Mouse (Mus musculus): ENCODE data around the gene Pfdn5.

Pfdn5 gene

DNA sequence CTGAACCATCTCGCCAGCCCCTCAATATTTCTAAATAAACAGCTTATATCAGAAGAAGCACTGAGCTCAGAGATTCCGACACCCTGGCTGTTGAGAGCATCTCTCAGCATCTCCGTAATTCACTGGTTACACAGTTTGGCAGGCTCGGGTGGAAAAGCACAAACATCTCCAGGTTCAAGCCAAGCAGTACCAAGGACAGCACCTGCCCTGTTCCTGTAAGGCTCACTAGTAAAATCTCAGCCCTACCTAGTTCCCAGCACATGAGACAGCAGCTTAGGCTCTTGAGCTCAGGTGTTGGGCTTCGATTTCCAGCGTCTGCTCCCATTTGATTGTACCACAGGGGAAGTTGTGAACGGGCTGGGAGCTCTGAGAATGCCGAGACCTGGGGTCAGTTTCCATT is 9.3 kb downstream of the Pfdn5 start:
- in situ Hi-C loops (cut with MboI, MseI): loop anchor here in 1 of 2 experiments (5.0 kb wide), 2 partner anchors 33 to 37 kb away; no protein-coding TSS in a partner anchor

DNA sequence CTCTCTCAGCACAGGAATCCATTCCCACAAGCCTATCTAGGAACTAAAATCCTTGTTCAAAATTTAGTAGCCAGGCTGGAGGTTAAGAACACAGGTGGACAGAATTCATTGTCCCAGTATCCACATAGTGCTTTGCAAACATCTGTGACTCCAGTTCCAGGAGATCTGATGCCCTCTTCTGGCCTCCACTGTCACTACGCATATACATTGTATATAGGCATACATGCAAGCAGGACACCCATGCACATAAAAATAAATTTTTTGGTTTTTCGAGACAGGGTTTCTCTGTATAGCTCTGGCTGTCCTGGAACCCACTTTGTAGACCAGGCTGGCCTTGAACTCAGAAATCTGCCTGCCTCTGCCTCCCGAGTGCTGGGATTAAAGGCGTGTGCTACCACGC is 10.0 kb downstream of the Pfdn5 start:
- in situ Hi-C loops (cut with MboI, MseI): loop anchor here in 1 of 2 experiments (5.0 kb wide), 2 partner anchors 34 to 36 kb away; no protein-coding TSS in a partner anchor

DNA sequence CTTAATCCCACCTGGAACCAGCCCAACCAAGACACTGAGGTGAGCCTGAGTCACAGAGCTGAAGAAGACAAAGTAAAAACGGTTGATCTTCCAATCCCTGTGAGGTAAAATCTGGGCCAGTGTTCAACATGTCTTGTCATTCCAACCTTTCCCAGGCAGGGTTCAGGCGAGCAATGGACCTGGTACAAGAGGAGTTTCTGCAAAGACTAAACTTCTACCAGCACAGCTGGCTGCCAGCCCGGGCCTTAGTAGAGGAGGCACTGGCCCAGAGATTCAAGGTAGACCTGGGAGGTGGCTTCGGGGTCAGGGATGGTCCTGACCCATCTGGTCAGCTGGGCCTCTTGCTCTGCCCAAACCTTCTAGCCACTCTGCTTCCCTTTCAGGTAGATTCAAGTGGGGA is 11.0 kb downstream of the Pfdn5 start:
- in situ Hi-C loops (cut with MboI, MseI): loop anchor here in 1 of 2 experiments (5.0 kb wide), 2 partner anchors 35 kb away; no protein-coding TSS in a partner anchor

DNA sequence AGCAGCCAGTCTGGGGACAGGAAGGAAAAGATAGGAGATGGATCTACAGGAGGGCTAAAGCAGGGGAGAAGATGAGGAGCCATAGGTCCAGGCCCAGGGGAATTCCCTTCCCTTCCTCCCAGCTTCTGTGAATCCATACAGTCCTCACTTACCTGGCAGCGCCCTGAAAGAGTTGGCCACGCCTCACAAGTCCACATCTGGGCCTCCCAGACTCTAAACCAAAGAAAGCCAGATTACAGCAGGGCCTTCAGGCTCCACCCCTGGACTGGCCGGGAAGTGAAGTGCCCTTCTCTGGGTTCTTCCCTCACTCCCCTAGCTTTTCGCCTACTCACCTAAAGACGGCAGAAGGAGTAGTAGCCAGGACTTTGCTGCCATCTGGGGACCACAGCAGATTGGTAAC is 13.7 kb downstream of the Pfdn5 start:
- in situ Hi-C loops (cut with MboI, MseI): loop anchor here in 1 of 2 experiments (5.0 kb wide), 2 partner anchors 33 to 37 kb away; no protein-coding TSS in a partner anchor

DNA sequence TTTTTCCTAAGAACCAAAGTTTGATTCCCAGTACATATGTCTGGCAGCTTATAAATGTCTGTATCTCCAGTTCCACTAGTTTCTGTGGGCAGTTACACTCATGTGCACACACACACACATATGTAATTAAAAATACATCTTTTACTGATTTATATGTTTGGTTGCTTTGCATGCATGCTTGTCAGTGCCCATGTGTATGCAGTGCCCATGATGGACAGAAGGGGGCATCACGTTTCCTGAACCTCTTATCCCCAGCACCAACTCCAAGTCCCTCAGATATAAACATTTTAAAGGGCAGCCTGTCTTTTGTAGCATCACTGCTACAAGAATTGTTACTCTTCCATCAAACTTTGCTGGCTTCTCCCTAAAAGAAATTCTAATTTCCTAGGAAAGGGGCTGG is 15.7 kb downstream of the Pfdn5 start:
- in situ Hi-C loops (cut with MboI, MseI): no loop called here

DNA sequence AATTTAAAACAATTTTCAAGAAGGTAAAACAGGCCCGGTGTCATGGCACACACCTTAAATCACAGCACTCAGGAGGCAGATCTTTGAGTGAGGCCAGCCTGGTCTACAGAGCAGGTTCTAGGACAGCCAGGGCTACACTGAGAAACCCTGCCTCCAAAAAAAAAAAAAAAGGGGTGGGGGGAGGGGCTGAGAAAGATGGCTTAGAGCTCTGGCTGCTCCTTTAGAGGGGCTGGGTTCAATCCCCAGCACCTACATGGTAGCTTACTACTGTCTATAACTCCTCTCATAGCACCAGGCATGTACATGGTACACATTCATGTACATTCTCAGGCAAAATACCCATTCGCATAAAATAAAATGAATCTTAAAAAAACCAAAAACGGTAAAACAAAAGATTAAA is 18.6 kb downstream of the Pfdn5 start:
- in situ Hi-C loops (cut with MboI, MseI): no loop called here

DNA sequence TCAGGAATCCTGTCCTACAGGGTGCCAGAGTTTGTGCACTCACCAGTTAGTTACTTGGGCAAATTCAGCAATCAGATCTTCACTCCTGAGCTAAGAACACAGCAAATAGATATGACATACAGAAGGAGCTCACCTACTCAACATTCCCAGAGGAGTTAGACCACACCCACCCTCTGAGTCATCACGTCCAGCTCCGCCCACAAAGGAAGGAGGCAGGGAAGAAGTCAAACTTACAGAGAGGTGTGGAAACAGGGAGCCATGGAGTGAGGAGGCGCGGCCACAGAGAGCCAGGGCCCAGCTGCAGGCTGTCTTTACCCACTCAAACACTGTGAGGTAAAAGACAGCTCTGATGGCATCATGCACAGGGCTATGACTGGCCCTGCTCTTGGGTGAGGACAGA is 20.5 kb downstream of the Pfdn5 start:
- in situ Hi-C loops (cut with MboI, MseI): no loop called here

DNA sequence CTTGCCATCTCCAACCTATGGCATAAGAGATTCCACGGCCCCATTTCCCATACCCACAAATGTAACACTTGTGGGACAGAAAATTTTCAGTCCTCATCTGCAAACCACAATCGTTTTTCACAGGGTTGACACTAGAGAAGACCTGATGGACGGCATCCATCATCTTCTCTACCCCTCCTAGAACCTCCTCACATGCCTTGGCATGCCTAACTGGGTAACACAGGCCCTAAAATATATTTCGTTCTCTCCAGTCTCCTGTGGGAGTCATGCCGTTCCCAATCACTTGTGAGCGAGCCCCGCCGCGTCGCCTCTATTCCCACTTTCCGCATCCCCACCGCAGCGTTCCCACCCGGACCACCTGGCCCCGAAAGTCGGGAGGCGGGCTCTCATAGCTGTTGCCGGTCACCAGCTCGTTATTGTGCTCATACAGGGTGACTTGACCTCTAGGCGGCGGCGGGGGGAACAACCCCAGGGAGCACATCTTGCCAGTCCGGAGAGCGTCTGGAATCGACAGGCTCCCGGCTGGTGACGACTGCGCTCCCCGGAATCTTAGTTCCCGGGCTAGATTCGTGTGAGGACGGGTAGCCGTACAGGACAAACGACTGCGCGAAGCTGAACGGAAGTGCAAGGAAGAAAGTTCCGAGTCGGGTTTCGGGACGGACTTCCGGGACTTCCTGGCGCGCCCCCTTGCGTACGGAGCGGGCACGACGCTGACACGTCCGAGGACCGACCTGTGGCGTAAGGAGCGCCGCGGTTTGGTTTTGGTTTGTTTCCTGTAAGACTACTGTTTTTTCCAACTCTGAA is 24.4 kb downstream of the Pfdn5 start, which contains the start of gene Aaas:
TSS of gene Aaas (minus strand) at position 634 of the 804 bp plus-strand sequence.
- in situ Hi-C loops (cut with MboI, MseI): no loop called here

- in situ Hi-C loops (cut with MboI, MseI): no loop called here
Observed at GRCm38 (mm10) chr15:102350942-102351291, 25.0 kb downstream of the Pfdn5 start.

DNA sequence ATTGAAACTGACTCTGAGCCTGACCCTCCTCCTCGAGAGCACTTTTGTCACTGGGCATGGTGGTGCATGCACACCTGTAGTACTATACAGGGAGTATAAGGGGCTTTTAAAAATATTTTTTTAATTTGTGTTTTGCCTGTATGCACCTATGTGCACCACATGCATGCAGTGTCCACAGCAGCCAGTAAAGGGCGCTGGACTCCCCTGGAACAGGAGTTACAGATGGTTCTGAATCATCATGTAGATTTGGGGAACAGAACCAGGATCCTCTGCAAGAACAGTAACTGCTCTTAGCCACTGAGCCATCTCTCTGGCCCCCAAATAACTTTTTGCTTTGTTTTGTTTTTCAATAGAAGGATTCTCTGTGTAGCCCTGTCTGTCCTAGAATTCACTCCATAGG is 26.3 kb downstream of the Pfdn5 start:
- in situ Hi-C loops (cut with MboI, MseI): no loop called here

GRCm38 (mm10) chr15:102353986-102354385 is 28.1 kb downstream of the Pfdn5 start:
- in situ Hi-C loops (cut with MboI, MseI): no loop called here

DNA sequence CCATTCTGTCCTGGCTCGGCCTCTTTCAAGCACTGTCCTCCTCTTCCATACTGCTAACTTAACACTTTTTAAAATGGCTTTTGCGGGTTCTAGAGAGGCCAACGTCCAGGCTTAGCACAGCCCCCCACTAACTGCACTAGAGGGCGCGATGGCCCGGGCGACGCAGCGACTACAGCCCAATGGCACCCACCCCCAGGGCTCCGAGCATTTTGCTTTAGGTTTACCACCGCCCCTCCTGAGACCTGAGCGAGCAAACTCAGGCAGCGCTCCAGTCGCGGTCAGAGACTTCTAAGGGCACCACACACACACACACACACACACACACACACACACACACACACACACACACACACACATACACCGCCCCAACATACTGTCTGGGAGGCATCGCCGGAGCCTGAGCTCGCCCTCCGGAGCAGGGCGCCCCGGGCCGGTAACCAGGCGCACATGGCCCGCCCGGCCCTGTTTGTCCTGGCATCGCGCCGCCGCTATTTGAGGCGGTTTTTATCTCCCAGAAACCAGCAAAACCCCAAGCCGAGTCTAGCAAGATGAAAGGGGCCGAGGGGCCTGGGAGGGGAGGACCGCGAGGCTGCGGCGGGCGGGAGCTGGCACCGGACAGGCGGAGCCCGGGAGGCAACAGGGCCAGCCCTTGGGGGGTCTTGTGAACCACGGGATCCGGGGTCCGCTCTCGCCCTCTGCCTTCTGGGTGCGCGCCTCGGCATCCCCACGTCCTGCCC is 29.4 kb downstream of the Pfdn5 start:
- in situ Hi-C loops (cut with MboI, MseI): no loop called here

DNA sequence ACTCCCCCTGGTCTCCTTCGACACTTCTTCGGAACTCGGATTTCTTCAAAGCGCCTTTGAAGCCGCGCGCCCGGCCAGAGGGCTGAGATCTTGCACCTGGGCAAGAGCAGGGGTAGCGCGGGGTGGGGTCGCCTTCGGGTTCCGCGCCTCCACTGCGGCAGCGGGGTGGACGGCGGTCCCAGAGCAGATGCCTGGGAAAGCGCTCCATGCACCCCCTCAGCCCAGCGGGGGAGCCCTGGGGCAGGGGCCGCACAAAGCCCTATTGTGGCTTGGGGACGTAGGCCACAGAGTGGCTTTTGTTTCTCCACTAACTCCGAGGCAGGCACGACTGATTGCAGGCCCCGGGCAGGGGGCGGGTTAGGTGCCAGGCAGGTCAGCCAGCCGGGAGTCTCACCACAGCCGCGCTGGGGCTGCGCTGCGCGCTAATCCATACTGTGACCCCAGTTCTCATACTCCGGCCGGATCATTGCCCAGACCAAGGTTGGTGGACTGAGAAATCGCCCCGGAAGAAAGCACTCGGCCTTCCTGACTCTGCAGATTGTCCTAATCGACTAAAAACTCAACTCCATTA is 30.0 kb downstream of the Pfdn5 start:
- in situ Hi-C loops (cut with MboI, MseI): no loop called here

DNA sequence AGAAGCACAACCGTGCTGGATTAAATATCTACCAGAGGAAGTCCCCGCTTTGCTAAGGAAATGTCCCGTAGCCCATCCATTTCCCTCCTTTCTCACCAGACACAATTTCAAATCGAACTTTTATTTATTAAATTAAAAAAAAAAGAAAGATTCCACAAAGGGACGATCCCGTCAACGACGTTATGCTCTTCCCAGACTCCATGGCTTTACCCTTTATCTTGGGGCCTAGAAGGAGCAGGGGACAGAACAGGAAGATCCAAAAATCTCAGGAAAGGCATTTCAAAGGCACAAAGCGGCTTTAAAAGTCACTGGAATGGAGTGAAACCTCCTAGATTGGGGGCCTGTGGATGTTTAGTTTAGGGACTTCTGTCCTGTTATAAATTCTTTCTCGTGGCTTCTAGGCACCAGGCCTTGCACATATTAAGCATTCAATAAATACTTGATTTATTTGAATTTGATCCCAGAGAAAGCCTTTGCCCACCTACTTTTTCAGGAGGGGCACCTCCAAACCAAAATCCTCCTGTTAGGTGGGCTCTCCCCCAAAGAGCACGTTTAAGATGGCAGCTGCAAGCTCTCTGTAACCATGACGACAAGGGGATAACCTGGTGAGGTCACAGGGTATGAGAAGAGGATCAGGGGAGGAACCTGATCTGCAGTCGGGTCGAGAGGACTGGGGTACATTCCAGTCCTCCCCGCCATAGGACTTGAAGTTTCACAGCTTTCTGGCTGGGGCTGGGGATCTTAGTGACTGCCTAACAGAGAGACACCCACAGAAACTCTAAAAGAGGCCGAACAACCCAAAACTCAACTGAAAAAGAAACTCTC is 30.8 kb downstream of the Pfdn5 start:
- in situ Hi-C loops (cut with MboI, MseI): no loop called here

- in situ Hi-C loops (cut with MboI, MseI): no loop called here
Observed at GRCm38 (mm10) chr15:102358126-102358525, 32.2 kb downstream of the Pfdn5 start.

GRCm38 (mm10) chr15:102358834-102359233 is 32.9 kb downstream of the Pfdn5 start:
- in situ Hi-C loops (cut with MboI, MseI): no loop called here

GRCm38 (mm10) chr15:102362648-102363047 is 36.7 kb downstream of the Pfdn5 start:
- in situ Hi-C loops (cut with MboI, MseI): no loop called here

- in situ Hi-C loops (cut with MboI, MseI): no loop called here
Observed at GRCm38 (mm10) chr15:102364678-102365077, 38.8 kb downstream of the Pfdn5 start.

- in situ Hi-C loops (cut with MboI, MseI): no loop called here
Observed at GRCm38 (mm10) chr15:102366238-102366637, 40.3 kb downstream of the Pfdn5 start.

GRCm38 (mm10) chr15:102366733-102367344 is 40.9 kb downstream of the Pfdn5 start, which contains the start of gene Sp7:
Gene Sp7 (minus strand): TSS chr15:102367182.
- in situ Hi-C loops (cut with MboI, MseI): no loop called here

DNA sequence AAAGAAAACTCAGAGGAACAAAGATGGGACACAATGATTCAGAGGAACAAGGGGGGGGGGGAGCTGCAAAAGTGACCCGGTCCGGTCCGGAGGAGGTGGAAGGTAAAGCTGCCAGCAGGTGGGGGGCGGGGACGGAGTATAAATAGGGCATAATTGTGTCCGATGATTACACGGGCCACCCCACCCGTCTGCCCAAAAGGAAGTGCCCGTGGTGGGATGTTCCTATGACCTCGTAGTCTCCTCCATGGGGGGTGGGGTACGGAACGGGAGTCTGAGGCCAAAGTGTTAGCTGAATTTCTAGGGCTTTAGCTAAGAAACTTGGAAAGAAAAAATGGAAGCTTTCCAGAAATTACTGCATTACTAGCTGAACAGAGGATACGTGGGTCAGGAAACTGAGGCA is 44.1 kb downstream of the Pfdn5 start:
- in situ Hi-C loops (cut with MboI, MseI): loop anchor here in 1 of 2 experiments (5.0 to 10.0 kb wide), 2 partner anchors 33 to 385 kb away; no protein-coding TSS in a partner anchor
